Comparison of ENCODE assay signal across 7 mouse cellular contexts in the genomic region with DNA sequence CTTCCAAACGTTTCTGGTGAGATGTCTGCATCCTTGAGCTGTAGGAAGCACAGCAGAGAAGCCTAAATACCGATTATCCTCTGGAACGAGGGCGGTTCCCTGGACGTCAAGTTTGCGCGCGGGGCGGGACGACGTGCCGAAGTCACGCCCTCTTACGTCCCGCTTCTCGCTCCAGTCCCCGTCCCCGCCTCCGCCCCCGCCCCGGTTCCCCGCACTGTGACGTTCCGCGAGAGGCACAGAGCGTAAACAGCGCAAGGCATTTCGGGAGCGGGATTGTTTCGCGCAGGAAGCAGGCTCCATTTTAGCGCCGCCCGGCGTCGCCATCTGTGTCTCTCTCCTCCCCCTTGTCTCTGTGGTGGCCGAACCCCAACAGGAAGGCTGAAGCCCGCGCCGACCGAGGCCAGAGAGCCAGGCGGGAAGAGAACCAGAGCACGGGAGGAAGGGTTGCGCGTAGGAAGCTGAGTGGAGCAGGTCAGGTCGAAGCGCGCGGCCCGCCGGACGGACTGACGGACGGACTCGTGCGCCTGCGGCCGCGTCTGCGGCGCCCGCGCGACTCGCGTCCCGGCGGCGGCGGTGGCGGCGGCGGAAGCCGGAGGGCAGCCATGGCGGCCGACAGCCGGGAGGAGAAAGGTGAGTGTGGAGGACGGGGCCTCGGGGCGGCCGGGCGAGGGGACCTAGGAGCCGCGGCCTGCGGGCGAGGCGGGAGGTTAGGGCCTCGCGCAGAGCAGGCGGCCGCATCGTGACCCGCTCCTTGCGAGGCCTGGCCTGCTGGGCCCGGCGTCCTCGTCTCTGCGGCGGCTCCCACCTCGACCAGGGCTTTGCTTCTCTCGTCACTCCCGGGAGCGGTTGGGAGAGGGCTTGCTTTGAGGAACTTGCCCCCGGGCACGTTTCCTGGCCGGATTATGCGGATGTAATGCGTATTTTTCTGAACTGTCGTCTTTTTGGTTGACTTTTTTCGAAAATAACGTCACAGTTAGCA. TPM values are rescaled to one million over a fixed set of nuclear protein-coding genes. Genes with fewer than 3 reads are reported as not detected.
DNase-seq lines count a peak whose midpoint lies in the region; ATAC-seq lines count a peak whose summit lies in the region.

TSS of gene Ythdc1 (plus strand) at position 260 of the 979 bp plus-strand sequence.

- peak within 1 kb of the TSS; percentile 94 for H3K4me3 ChIP-seq in intestine, embryonic 16.5 days (ENCODE audit: low read length)
- peak within 1 kb of the TSS; percentile 84 for H3K4me3 ChIP-seq in midbrain, embryonic 11.5 days (ENCODE audit: low read depth, low read length)

- no peaks in the 10 kb centered on the region for H3K9me3 ChIP-seq in intestine, embryonic 16.5 days (ENCODE audit: control insufficient read depth, low read length)
- H3K9me3 ChIP-seq in midbrain, embryonic 11.5 days (ENCODE audit: control insufficient read depth, low read length) = no peaks in the 10 kb centered on the region

- H3K9ac ChIP-seq in intestine, embryonic 16.5 days (ENCODE audit: low read depth, low read length) = peak within 1 kb of the TSS; percentile 99
- H3K9ac ChIP-seq in midbrain, embryonic 11.5 days (ENCODE audit: low read length) = peak within 1 kb of the TSS; percentile 83

- WGBS in intestine, embryonic 16.5 days = under 1% methylated on average over 78 of the region's 111 CpGs
- WGBS in midbrain, embryonic 11.5 days = under 1% methylated on average over 91 of the region's 111 CpGs

- H3K36me3 ChIP-seq in intestine, embryonic 16.5 days (ENCODE audit: control insufficient read depth, insufficient read depth, low read length) = no peaks in the 10 kb centered on the region
- H3K36me3 ChIP-seq in midbrain, embryonic 11.5 days (ENCODE audit: control insufficient read depth, insufficient read depth, low read length) = no peaks in the 10 kb centered on the region

- peaks cover 3% of the 10 kb centered on the region for H3K4me1 ChIP-seq in intestine, embryonic 16.5 days (ENCODE audit: control insufficient read depth, insufficient read depth, low read length)
- H3K4me1 ChIP-seq in midbrain, embryonic 11.5 days (ENCODE audit: control insufficient read depth, insufficient read depth, low read length) = 0 out of 2 replicates have a peak, but pooled peaks cover 3% of the 10 kb centered on the region

- peak within 1 kb of the TSS; percentile 99 for H3K27ac ChIP-seq in intestine, embryonic 16.5 days (ENCODE audit: low read length)
- peak within 1 kb of the TSS; percentile 97 for H3K27ac ChIP-seq in midbrain, embryonic 11.5 days (ENCODE audit: low read depth, low read length)

- peak within 1 kb of the TSS; percentile 50 for H3K4me2 ChIP-seq in intestine, embryonic 16.5 days (ENCODE audit: low read depth, low read length)
- H3K4me2 ChIP-seq in midbrain, embryonic 11.5 days = peak within 1 kb of the TSS; percentile 74

- ATAC-seq in intestine, embryonic 16.5 days = peak; percentile 99
- ATAC-seq in midbrain, embryonic 11.5 days (ENCODE audit: low FRiP score) = peak; percentile 99

- no peaks in the 10 kb centered on the region for H3K27me3 ChIP-seq in intestine, embryonic 16.5 days (replicated peaks; ENCODE audit: control insufficient read depth, insufficient read depth, low read length)
- H3K27me3 ChIP-seq in midbrain, embryonic 11.5 days (ENCODE audit: control insufficient read depth, insufficient read depth, low read length) = no peaks in the 10 kb centered on the region

- DNase-seq in adrenal gland, adult 8-10 months = peak; percentile 89
- DNase-seq in embryo, embryonic 9.5 days (ENCODE audit: extremely low spot score) = peak; percentile 94
- DNase-seq in gastrocnemius, postnatal 4 days (ENCODE audit: low spot score in 2 of 2) = peak; percentile 86 to 93
- DNase-seq in left cerebral cortex, postnatal 36 days (ENCODE audit: low spot score in 2 of 2) = peak; percentile 96
- DNase-seq in midbrain, embryonic 11.5 days (ENCODE audit: low spot score, missing footprints) = peak; percentile 99
- peak; percentile 91 for DNase-seq in skeletal muscle tissue, adult 2 months (ENCODE audit: low read depth, low spot score)

- intact Hi-C loops in left cerebral cortex, postnatal 36 days (cut with DNase I) = loop anchor here (10.0 kb wide), 1 partner anchor 629 kb away; the partner anchor contains the start of gene Uba6

RNA-seq across cellular contexts. Expression of gene Ythdc1, which starts in this region (rescaled TPM):
- 10 to 100 TPM; 42.3 to 66.2 (median 49.1) TPM for total RNA-seq in adrenal gland, adult 8-10 months (2022)
- total RNA-seq in gastrocnemius, postnatal 4 days (2021) = 10 to 100 TPM; 41.0 to 47.5 TPM
- polyA plus RNA-seq in intestine, embryonic 16.5 days (2015; fragmentation: Nextera tagmentation; extraction: Ambion mirVana) = 25.4 and 25.9 TPM in 2 replicates
- total RNA-seq in left cerebral cortex, postnatal 36 days (2021) = 10 to 100 TPM; 47.6 to 68.8 TPM
- 55.9 TPM in 2 replicates for polyA plus RNA-seq in midbrain, embryonic 11.5 days (2014; fragmentation: Nextera tagmentation; extraction: Ambion mirVana)

Comparison
In these comparisons a context has a peak if more than half of its experiments do, and no peak if none do; other contexts are left out.
1. Peak in every context shown above with its lines: DNase-seq, ATAC-seq, H3K4me3 ChIP-seq and H3K27ac ChIP-seq.